Mouse (Mus musculus) kidney, embryonic 14.5 days (tissue): Measurements from ENCODE around the gene Fat4. TPM values are rescaled to one million over a fixed set of nuclear protein-coding genes. Genes with fewer than 3 reads are reported as not detected.

Experiments used
- ATAC-seq: fragments of 200-750 bp; cut with Nextera tagmentation; 2 replicates; pipeline ENCODE4 v1.8.0; 2017; ENCODE audit warnings: moderate number of reproducible peaks, mild to moderate bottlenecking, moderate TSS enrichment, moderate library complexity; ENCODE audit not compliant: low FRiP score, low TSS enrichment
- H3K27ac ChIP-seq: fragments of 300-500 bp; sonication (generic); 2 replicates; pipeline ENCODE4 v1.5.1; 2014; ENCODE audit warnings: low read depth, mild to moderate bottlenecking, low read length, moderate library complexity, mixed read lengths
- H3K27me3 ChIP-seq: fragments of 300-500 bp; sonication (generic); 2 replicates; pipeline ENCODE4 v1.6.1; 2014; ENCODE audit warnings: mild to moderate bottlenecking, low read length; ENCODE audit not compliant: control insufficient read depth, insufficient read depth
- H3K36me3 ChIP-seq: fragments of 300-500 bp; sonication (generic); 2 replicates; pipeline ENCODE4 v1.6.1; 2014; ENCODE audit warnings: low read length, mixed read lengths; ENCODE audit not compliant: control insufficient read depth, insufficient read depth
- H3K4me1 ChIP-seq: fragments of 300-500 bp; sonication (generic); 2 replicates; pipeline ENCODE4 v1.6.1; 2014; ENCODE audit warnings: low read length, mixed read lengths; ENCODE audit not compliant: control insufficient read depth, insufficient read depth
- H3K4me2 ChIP-seq: fragments of 300-500 bp; sonication (generic); replicated peaks from 2 replicates; pipeline ENCODE4 v1.6.1; 2014; ENCODE audit warnings: low read depth, mild to moderate bottlenecking, low read length
- H3K4me3 ChIP-seq: fragments of 300-500 bp; sonication (generic); 2 replicates; pipeline ENCODE4 v1.5.1; 2014; ENCODE audit warnings: mild to moderate bottlenecking, low read length
- H3K9ac ChIP-seq: fragments of 300-500 bp; sonication (generic); 2 replicates; pipeline ENCODE4 v1.6.1; 2014; ENCODE audit warnings: low read depth, mild to moderate bottlenecking, low read length, moderate library complexity
- H3K9me3 ChIP-seq: fragments of 300-500 bp; sonication (generic); 2 replicates; pipeline ENCODE4 v1.6.1; 2016; ENCODE audit warnings: low read length; ENCODE audit not compliant: control insufficient read depth
- WGBS: fragments of 180-500 bp; shearing (Covaris S2); extraction: QIAGEN DNeasy Blood & Tissue Kit; methylation state at CpG from one replicate; pipeline ENCODE4 v1.1.7; 2014; 5-methylcytosine and 5-hydroxymethylcytosine counted together
- polyA plus RNA-seq: library from polyadenylated mRNA; unstranded; fragments of >200 nt; fragmentation: Nextera tagmentation; extraction: Ambion mirVana; gene quantifications from 2 replicates; pipeline ENCODE4 v1.2.1, GENCODE M21; 2014

Fat4 gene
- polyA plus RNA-seq, 1 experiment from 2014 or later: 14.1 TPM

DNA sequence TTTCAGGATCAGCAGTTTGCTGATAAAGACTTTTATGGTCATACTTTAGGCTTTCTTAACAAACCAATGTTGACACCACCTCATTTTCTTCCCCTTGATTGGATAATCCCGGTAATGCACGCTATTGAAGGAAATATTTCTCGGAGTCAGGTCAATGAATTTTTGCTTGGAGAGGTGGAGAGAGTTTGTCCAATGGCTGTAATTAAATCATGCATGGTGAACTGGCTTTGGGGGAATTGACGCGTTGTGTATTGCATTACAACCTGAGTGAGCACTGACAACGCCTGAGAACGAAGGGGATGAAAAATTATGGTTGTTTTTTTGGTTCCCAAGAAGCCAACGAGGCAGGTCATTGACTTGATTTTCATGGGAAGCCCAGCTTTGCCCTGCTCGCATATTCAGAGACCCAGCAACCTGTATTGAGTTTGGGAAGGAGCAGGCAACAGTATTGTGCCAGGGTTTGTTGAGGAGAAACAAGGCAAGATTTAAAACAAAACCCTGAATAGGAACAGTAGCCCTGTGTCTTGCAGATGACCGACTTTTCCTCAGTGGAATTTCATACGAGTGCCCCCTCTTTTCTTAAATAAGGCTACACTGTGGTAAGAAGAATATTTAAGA, 26.9 kb downstream of the Fat4 start:
- H3K4me1 ChIP-seq: peaks cover 25% of the 10 kb centered on the region
- 22% methylated on average over 11 of the region's 11 CpGs for WGBS
- no peaks in the 10 kb centered on the region for H3K36me3 ChIP-seq
- H3K9me3 ChIP-seq: no peaks in the 10 kb centered on the region
- H3K4me3 ChIP-seq: no peak overlapping the region
- no peaks in the 10 kb centered on the region for H3K27me3 ChIP-seq
- no peak; the same call in 1 of the 2 replicates for ATAC-seq
- peak overlapping the region; percentile 25 for H3K4me2 ChIP-seq
- H3K9ac ChIP-seq: no peak overlapping the region
- peak overlapping the region; percentile 77; the same call in 1 of the 2 replicates for H3K27ac ChIP-seq

DNA sequence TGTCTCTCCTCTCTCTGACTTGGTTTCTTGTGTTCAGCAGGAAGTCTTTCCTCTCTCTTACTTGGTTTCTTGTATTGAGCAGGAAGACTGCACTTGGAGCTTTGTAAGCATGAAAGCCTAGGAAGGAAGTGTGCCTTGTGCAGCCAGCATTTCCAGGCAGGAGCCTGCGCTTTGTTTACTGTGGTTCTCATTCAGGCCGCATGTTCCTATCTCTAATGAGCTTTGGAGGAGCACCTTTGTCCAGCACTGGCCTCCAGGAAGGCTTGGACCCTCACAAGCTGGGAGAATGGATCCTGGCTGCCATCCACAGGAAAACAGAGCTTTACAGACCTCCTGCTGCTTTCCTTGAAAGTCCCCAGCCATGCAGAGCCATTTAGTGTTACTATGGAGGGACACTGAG, 32.2 kb downstream of the Fat4 start:
- Histone ChIP-seq H3K36me3 (no peaks in the 10 kb centered on the region), H3K4me2 (no peak overlapping the region), H3K4me3 (no peak overlapping the region), H3K27ac (peak overlapping the region; percentile 34; the same call in 1 of the 2 replicates), H3K4me1 (peaks cover 14% of the 10 kb centered on the region), H3K9ac (no peak overlapping the region), H3K9me3 (no peaks in the 10 kb centered on the region), H3K27me3 (no peaks in the 10 kb centered on the region)
- 73% methylated on average over 2 of the region's 2 CpGs for WGBS
- ATAC-seq: no peak

DNA sequence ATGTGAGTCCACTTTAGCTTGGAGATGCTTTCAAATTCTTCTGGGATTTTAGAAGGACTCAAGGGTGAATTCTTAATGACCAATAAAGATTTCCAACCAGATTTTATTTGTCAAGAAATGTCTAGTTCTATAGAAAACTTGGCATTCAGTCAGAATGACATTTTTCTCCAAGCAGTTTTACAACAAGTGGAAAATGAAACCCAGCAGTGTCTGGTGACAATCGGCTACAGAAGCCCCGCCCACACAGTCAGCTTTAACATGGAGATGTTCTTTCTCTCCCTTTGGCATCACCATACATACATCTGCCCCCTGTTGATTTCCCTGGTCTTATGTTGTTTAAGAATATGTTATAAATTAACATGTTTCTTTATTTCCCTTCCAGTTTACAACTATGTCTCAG, 34.3 kb downstream of the Fat4 start:
- no peak overlapping the region for H3K27ac ChIP-seq
- ATAC-seq: no peak
- WGBS: 35% methylated on average over 2 of the region's 2 CpGs
- H3K9ac ChIP-seq: no peak overlapping the region
- no peaks in the 10 kb centered on the region for H3K27me3 ChIP-seq
- no peak overlapping the region for H3K4me3 ChIP-seq
- no peaks in the 10 kb centered on the region for H3K36me3 ChIP-seq
- H3K9me3 ChIP-seq: no peaks in the 10 kb centered on the region
- H3K4me1 ChIP-seq: peaks cover 12% of the 10 kb centered on the region
- H3K4me2 ChIP-seq: no peak overlapping the region

DNA sequence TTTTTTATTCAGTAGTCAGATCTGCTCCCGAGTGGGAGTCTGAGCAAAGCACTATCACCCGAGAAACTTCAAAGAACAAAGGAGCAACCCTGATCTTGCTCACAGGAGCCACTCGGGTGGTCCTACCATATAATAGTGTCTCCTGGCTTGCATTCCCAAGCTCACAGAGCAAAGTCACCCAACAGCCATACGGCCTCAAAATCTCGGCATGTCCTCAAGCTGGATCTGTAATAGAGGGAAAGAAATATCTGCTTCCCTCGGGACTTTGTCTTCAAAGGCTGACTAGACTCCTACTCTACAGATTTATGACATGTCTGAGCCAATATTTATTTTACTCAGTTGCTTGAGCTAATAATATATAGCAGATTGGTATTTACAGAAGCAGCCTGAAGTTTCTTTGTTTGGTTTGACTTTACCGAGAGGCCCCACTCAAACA, 36.5 kb downstream of the Fat4 start:
- Histone ChIP-seq H3K9ac (no peak overlapping the region), H3K9me3 (no peaks in the 10 kb centered on the region), H3K4me1 (peaks cover 10% of the 10 kb centered on the region), H3K27ac (no peak overlapping the region; the same call in 1 of the 2 replicates), H3K36me3 (no peaks in the 10 kb centered on the region), H3K27me3 (no peaks in the 10 kb centered on the region), H3K4me3 (no peak overlapping the region), H3K4me2 (no peak overlapping the region)
- peak; percentile 89 for ATAC-seq
- 21% methylated on average over 7 of the region's 7 CpGs for WGBS

DNA sequence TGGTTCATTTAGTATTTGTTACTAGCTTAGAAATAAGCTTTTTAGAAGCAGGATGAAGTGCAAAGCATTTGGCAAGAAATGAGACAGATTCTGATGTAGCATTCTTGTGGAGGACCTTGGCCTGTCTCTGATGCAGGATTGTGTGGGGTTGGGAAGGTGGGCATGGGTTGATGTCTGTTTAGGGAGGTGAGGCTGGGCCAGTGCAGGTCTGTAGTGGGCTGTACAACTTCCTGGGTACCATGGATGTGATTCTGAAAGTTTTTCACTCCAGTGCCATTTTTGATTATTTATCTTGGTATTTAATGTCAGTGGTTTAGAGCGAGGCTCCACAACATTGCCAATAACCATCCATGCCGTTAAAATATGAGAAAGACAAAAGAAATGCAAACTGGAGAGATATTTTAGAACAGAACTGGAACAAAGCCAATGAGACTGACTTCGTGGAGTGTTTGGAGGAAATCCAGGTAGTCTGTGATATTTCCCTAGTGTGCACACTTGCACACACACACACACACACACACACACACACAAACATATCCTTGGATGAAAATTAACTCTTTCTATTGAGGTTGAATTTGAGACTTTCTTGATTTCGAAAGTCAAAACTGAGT, 41.4 kb downstream of the Fat4 start:
- WGBS: 60% methylated on average over 4 of the region's 4 CpGs
- ATAC-seq: no peak
- Histone ChIP-seq H3K36me3 (no peaks in the 10 kb centered on the region), H3K9ac (no peak overlapping the region), H3K4me3 (no peak overlapping the region), H3K4me2 (no peak overlapping the region), H3K9me3 (no peaks in the 10 kb centered on the region), H3K4me1 (no peaks in the 10 kb centered on the region), H3K27ac (no peak overlapping the region; the same call in 1 of the 2 replicates), H3K27me3 (no peaks in the 10 kb centered on the region)

DNA sequence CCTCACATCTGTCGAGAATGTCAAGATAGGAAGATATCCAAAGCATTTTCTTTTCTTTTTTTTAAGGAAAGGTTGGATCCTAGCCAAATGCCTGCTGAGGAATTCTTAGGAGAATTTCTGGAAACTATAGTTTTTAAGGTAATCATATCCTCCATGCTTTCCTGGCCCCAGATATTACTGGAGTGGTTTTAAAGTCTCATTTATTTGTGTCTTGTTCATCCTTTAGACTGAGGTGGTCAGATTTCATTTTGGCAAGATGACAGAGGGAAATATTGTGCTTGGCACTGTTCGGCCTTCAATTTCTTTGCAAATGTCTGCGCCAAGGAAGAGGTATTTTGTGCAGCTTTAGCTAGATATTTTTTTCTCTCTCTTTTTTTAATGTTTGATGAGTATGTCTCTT, 42.0 kb downstream of the Fat4 start:
- Histone ChIP-seq H3K9me3 (no peaks in the 10 kb centered on the region), H3K4me1 (no peaks in the 10 kb centered on the region), H3K27me3 (no peaks in the 10 kb centered on the region), H3K9ac (no peak overlapping the region), H3K4me3 (no peak overlapping the region), H3K36me3 (no peaks in the 10 kb centered on the region), H3K27ac (no peak overlapping the region), H3K4me2 (no peak overlapping the region)
- no peak for ATAC-seq
- WGBS: 65% methylated on average over 3 of the region's 3 CpGs

DNA sequence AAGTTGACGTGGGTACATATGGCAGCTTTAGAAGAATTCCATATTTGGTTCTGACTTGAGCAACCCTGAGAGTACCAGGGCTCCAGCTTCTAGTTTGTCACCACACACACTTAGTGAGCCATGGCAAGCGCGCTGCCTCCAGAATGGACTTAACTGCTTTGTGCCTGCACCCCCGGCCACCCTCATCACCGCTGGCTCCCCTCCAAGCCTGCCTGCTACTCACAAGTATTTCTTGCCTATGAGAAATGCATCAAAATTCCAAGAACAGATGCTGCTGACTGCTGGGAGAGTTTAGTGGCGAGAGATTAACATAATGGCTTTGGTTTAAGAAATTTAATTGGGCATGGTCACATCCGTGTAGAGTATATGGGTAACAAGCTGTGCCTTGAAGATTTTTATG, 48.0 kb downstream of the Fat4 start:
- Histone ChIP-seq H3K4me2 (no peak overlapping the region), H3K9me3 (no peaks in the 10 kb centered on the region), H3K4me3 (no peak overlapping the region), H3K36me3 (no peaks in the 10 kb centered on the region), H3K4me1 (no peaks in the 10 kb centered on the region), H3K27ac (no peak overlapping the region), H3K9ac (no peak overlapping the region), H3K27me3 (no peaks in the 10 kb centered on the region)
- WGBS: 87% methylated on average over 7 of the region's 7 CpGs
- ATAC-seq: no peak

DNA sequence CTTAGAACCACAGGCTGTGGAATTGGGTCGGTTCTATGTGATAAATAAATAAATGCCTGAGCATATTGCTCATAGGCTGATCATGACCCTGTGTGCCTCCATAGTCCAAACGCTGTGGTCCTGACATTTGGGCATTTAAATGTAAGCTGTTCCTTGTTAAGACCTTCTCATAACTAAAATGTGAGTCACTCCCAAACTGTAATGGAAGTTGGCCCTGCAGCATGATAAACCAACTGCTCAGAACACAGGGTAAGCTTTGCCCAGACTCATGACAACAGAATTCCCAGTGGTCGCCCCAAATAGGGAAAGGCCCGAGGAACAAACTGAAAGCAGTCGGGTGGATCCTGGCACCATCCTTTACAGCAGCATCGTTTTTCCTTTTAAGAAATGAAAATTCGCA, 49.7 kb downstream of the Fat4 start:
- ATAC-seq: no peak
- Histone ChIP-seq H3K4me1 (no peaks in the 10 kb centered on the region), H3K9me3 (no peaks in the 10 kb centered on the region), H3K4me2 (no peak overlapping the region), H3K9ac (no peak overlapping the region), H3K4me3 (no peak overlapping the region), H3K27ac (no peak overlapping the region), H3K27me3 (no peaks in the 10 kb centered on the region), H3K36me3 (no peaks in the 10 kb centered on the region)
- 81% methylated on average over 7 of the region's 7 CpGs for WGBS

DNA sequence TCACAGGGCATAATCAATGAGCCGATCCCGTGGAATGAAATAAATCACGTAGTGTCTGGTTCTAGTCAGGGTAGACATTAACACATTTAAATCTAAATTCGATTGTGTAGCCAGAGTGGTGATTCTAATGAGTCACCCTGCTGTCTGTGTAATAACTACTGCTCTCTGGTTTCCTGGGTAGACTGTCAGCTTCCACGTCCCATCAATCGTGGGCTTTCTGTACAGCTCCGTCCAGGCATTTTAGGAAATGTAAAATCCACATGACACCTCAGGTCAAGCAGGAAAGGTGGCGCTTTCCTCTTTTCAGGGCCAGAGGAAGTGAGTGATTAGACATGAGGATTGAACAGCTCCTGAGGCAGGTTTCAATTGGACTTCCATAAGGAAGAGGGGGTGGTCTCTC, 50.4 kb downstream of the Fat4 start:
- Histone ChIP-seq H3K27me3 (no peaks in the 10 kb centered on the region), H3K4me1 (no peaks in the 10 kb centered on the region), H3K4me2 (no peak overlapping the region), H3K27ac (no peak overlapping the region), H3K36me3 (no peaks in the 10 kb centered on the region), H3K9me3 (no peaks in the 10 kb centered on the region), H3K4me3 (no peak overlapping the region), H3K9ac (no peak overlapping the region)
- WGBS: 46% methylated on average over 8 of the region's 8 CpGs
- ATAC-seq: no peak
